ENCODE assay signal across 14 mouse cellular contexts in the genomic region with DNA sequence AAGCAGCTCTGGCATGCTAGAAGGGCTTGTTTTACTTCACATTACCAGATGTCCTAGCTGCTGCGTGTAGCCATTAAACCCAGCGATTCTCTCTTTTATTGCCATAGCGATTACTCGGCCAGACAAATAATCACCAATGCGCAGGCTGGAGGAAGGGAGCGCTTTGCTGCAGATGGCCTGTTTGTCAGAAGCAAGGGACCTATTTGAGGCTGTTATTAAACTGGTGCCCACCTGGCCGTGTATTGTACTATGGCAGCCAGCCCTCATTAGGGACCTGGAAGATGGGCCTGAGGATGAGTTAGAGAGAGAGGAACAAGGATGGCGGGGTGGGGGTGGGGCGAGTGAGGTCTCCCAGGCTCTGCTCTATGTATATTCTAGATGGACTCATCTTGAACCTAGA. TPM values are rescaled to one million over a fixed set of nuclear protein-coding genes. Genes with fewer than 3 reads are reported as not detected.
DNase-seq lines count a peak whose midpoint lies in the region; ATAC-seq and TF ChIP-seq lines count a peak whose summit lies in the region.
"Had no signal": no experiment of that assay in that cellular context is flagged by ENCODE, and none has a peak within 500 bp of the region (broad histone marks: within the 10 kb centered on the region; RNA-seq: fewer than 3 reads in every experiment).

No protein-coding gene starts in this region.

- ATAC-seq in midbrain, embryonic 13.5 days = peak; percentile 59
- ATAC-seq in midbrain, embryonic 11.5 days (ENCODE audit: low FRiP score) = no peak
- ATAC-seq in forebrain, embryonic 16.5 days = peak; percentile 24; the same call in 1 of the 2 replicates
- ATAC-seq in limb, embryonic 14.5 days (ENCODE audit: low FRiP score, low read depth) = peak; percentile 9; the same call in 1 of the 2 replicates
- no peak for ATAC-seq in frontal cortex, adult (ENCODE audit: low TSS enrichment)
- ATAC-seq: lung, postnatal 0 days had no signal

- peaks cover 23% of the 10 kb centered on the region for H3K36me3 ChIP-seq in midbrain, embryonic 13.5 days
- no peaks in the 10 kb centered on the region for H3K36me3 ChIP-seq in midbrain, embryonic 11.5 days (ENCODE audit: control insufficient read depth, insufficient read depth, low read length)
- H3K36me3 ChIP-seq in forebrain, embryonic 16.5 days (ENCODE audit: control insufficient read depth, insufficient read depth) = peaks cover 14% of the 10 kb centered on the region
- H3K36me3 ChIP-seq in limb, embryonic 14.5 days (ENCODE audit: control insufficient read depth, insufficient read depth, low read length) = no peaks in the 10 kb centered on the region
- H3K36me3 ChIP-seq: limb, embryonic 15.5 days had no signal

- H3K9ac ChIP-seq in midbrain, embryonic 13.5 days (replicated peaks) = no peak overlapping the region
- H3K9ac ChIP-seq in midbrain, embryonic 11.5 days (ENCODE audit: low read length) = no peak overlapping the region
- H3K9ac ChIP-seq in forebrain, embryonic 16.5 days (replicated peaks; ENCODE audit: low read depth, low read length) = no peak overlapping the region
- no peak overlapping the region for H3K9ac ChIP-seq in limb, embryonic 14.5 days (ENCODE audit: low read depth, low read length, severe bottlenecking)
- H3K9ac ChIP-seq: limb, embryonic 15.5 days had no signal

- 43% methylated on average over 9 of the region's 9 CpGs for WGBS in midbrain, embryonic 13.5 days
- 72% methylated on average over 9 of the region's 9 CpGs for WGBS in midbrain, embryonic 11.5 days
- 27% methylated on average over 9 of the region's 9 CpGs for WGBS in forebrain, embryonic 16.5 days
- 23% methylated on average over 9 of the region's 9 CpGs for WGBS in limb, embryonic 14.5 days

- H3K4me3 ChIP-seq in midbrain, embryonic 13.5 days (replicated peaks) = no peak overlapping the region
- H3K4me3 ChIP-seq in midbrain, embryonic 11.5 days (ENCODE audit: low read depth, low read length) = no peak overlapping the region
- H3K4me3 ChIP-seq in forebrain, embryonic 16.5 days (replicated peaks; ENCODE audit: low read length) = no peak overlapping the region
- H3K4me3 ChIP-seq in limb, embryonic 14.5 days (replicated peaks; ENCODE audit: low read length) = no peak overlapping the region
- H3K4me3 ChIP-seq: gastrocnemius, adult 2 months; limb, embryonic 15.5 days had no signal

- no peak overlapping the region for H3K4me2 ChIP-seq in midbrain, embryonic 13.5 days (replicated peaks)
- H3K4me2 ChIP-seq in midbrain, embryonic 11.5 days = no peak overlapping the region
- H3K4me2 ChIP-seq in forebrain, embryonic 16.5 days (ENCODE audit: low read length) = no peak overlapping the region
- H3K4me2 ChIP-seq in limb, embryonic 14.5 days (replicated peaks; ENCODE audit: low read depth, low read length, severe bottlenecking) = no peak overlapping the region
- H3K4me2 ChIP-seq: limb, embryonic 15.5 days had no signal

- H3K4me1 ChIP-seq in midbrain, embryonic 13.5 days (replicated peaks) = peaks cover 35% of the 10 kb centered on the region
- H3K4me1 ChIP-seq in midbrain, embryonic 11.5 days (ENCODE audit: control insufficient read depth, insufficient read depth, low read length) = no peaks in the 10 kb centered on the region; the same call in 1 of the 2 replicates
- H3K4me1 ChIP-seq in forebrain, embryonic 16.5 days (replicated peaks; ENCODE audit: control insufficient read depth, insufficient read depth, low read length) = peaks cover 24% of the 10 kb centered on the region
- peaks cover 6% of the 10 kb centered on the region; the same call in 1 of the 2 replicates for H3K4me1 ChIP-seq in limb, embryonic 14.5 days (ENCODE audit: control insufficient read depth, insufficient read depth, low read length)

- no peak for TF ChIP-seq POLR2A in limb, embryonic 14.5 days (IDR thresholded peaks at IDR 0.05; ENCODE audit: borderline replicate concordance, extremely low read depth, insufficient read depth, insufficient read length)

- H3K9me3 ChIP-seq in midbrain, embryonic 13.5 days = 0 out of 2 replicates have a peak, but pooled peaks cover 4% of the 10 kb centered on the region
- H3K9me3 ChIP-seq in midbrain, embryonic 11.5 days (ENCODE audit: control insufficient read depth, low read length) = no peaks in the 10 kb centered on the region
- H3K9me3 ChIP-seq in forebrain, embryonic 16.5 days (ENCODE audit: control insufficient read depth, low read length) = no peaks in the 10 kb centered on the region
- H3K9me3 ChIP-seq in limb, embryonic 14.5 days (ENCODE audit: control insufficient read depth, low read length) = no peaks in the 10 kb centered on the region
- H3K9me3 ChIP-seq: limb, embryonic 15.5 days had no signal

- peak overlapping the region; percentile 30 for H3K27ac ChIP-seq in midbrain, embryonic 13.5 days
- H3K27ac ChIP-seq in midbrain, embryonic 11.5 days (ENCODE audit: low read depth, low read length) = no peak overlapping the region
- H3K27ac ChIP-seq in forebrain, embryonic 16.5 days (ENCODE audit: low read length) = peak overlapping the region; percentile 44; the same call in 1 of the 2 replicates
- H3K27ac ChIP-seq in limb, embryonic 14.5 days (replicated peaks; ENCODE audit: low read depth, low read length) = no peak overlapping the region
- H3K27ac ChIP-seq: gastrocnemius, adult 2 months; limb, embryonic 15.5 days had no signal

- H3K27me3 ChIP-seq in midbrain, embryonic 13.5 days = no peaks in the 10 kb centered on the region
- H3K27me3 ChIP-seq in midbrain, embryonic 11.5 days (ENCODE audit: control insufficient read depth, insufficient read depth, low read length) = no peaks in the 10 kb centered on the region
- no peaks in the 10 kb centered on the region for H3K27me3 ChIP-seq in forebrain, embryonic 16.5 days (replicated peaks; ENCODE audit: control insufficient read depth, insufficient read depth, low read length)
- no peaks in the 10 kb centered on the region for H3K27me3 ChIP-seq in limb, embryonic 14.5 days (ENCODE audit: control insufficient read depth, insufficient read depth, low read length)

- no peak for DNase-seq in midbrain, embryonic 11.5 days (ENCODE audit: low spot score, missing footprints)
- no peak for DNase-seq in limb, embryonic 14.5 days (ENCODE audit: low spot score)
- DNase-seq in retina, postnatal 1 day = peak; percentile 69
- no peak for DNase-seq in layer of hippocampus, adult 11-12 months (ENCODE audit: low spot score)
- DNase-seq: adrenal gland, postnatal 25 days; gastrocnemius, adult 2 months; kidney, adult 11 months; layer of hippocampus, adult 9-11 months; thymus, adult 2 months had no signal

RNA-seq across cellular contexts. Expression of a gene that starts 58.8 kb away (rescaled TPM):
- 229 and 232 TPM in 2 replicates for polyA plus RNA-seq in midbrain, embryonic 13.5 days (2015; fragmentation: Nextera tagmentation; extraction: Ambion mirVana)
- 250 and 264 TPM in 2 replicates for polyA plus RNA-seq in midbrain, embryonic 11.5 days (2014; fragmentation: Nextera tagmentation; extraction: Ambion mirVana)
- 231 and 237 TPM in 2 replicates for polyA plus RNA-seq in forebrain, embryonic 16.5 days (2015; fragmentation: Nextera tagmentation; extraction: Ambion mirVana)
- polyA plus RNA-seq in limb, embryonic 14.5 days (2012; rRNA removed) = 314 and 328 TPM in 2 replicates
- polyA plus RNA-seq in limb, embryonic 14.5 days (2014; fragmentation: Nextera tagmentation; extraction: Ambion mirVana) = 318 and 326 TPM in 2 replicates

Comparison
In these comparisons a context has a peak if more than half of its experiments do, and no peak if none do; other contexts are left out.
1. ATAC-seq: peak in midbrain, embryonic 13.5 days (single experiment), forebrain, embryonic 16.5 days (single experiment) and limb, embryonic 14.5 days (single experiment); none in midbrain, embryonic 11.5 days (single experiment) and frontal cortex, adult (single experiment).
2. H3K27ac ChIP-seq: peak in midbrain, embryonic 13.5 days (single experiment) and forebrain, embryonic 16.5 days (single experiment); none in midbrain, embryonic 11.5 days (single experiment) and limb, embryonic 14.5 days (single experiment).